Mouse (Mus musculus) G1E (cell line): ENCODE data around the gene Fam187a.

Experiments used
- CTCF ChIP-seq: IDR thresholded peaks from 2 replicates; pipeline ENCODE4 v1.5.1; 2012; ENCODE audit warnings: low read depth, low read length, inconsistent platforms, mixed read lengths
- GATA1 ChIP-seq: IDR thresholded peaks from 2 replicates; pipeline ENCODE4 v1.6.1; 2012; ENCODE audit warnings: borderline replicate concordance, low read length, inconsistent platforms, mixed read lengths
- GATA2 ChIP-seq: IDR thresholded peaks from 2 replicates; pipeline ENCODE4 v1.6.1; 2012; ENCODE audit warnings: low read depth, low read length, inconsistent platforms, borderline replicate concordance
- POLR2AphosphoS5 ChIP-seq: IDR thresholded peaks from 2 replicates; pipeline ENCODE4 v1.6.1; 2012; ENCODE audit warnings: low read depth, low read length, inconsistent platforms; ENCODE audit not compliant: insufficient replicate concordance
- TAL1 ChIP-seq: conservative IDR thresholded peaks from 2 replicates; pipeline ENCODE4 v1.6.1; 2012; ENCODE audit warnings: low read depth, low read length, inconsistent platforms, mixed read lengths

GRCm38 (mm10) chr11:102888135-102888534, 3.2 kb downstream of the Fam187a start:
- TF ChIP-seq CTCF: no peak
- TF ChIP-seq GATA1: no peak
- TF ChIP-seq GATA2: no peak
- TF ChIP-seq POLR2AphosphoS5: no peak
- no peak for TF ChIP-seq TAL1
